Mouse (Mus musculus) lung, embryonic 15.5 days (tissue): ENCODE measurements at regions not wholly inside any gene's neighbourhood (a gene's known extent, or its start where the extent isn't known, plus 50 kb on each side); places are given as distances from the start of the nearest gene placed in this dataset.

ENCODE experiments used
- ATAC-seq: fragments of 200-750 bp; cut with Nextera tagmentation; 2 replicates; pipeline ENCODE4 v1.8.0; 2017; ENCODE audit warnings: moderate number of reproducible peaks, borderline replicate concordance; ENCODE audit not compliant: low FRiP score, low TSS enrichment; ENCODE audit errors: extremely low read depth
- H3K27ac ChIP-seq: fragments of 300-500 bp; sonication (generic); 2 replicates; pipeline ENCODE4 v1.5.1; 2015; ENCODE audit warnings: moderate library complexity, mild to moderate bottlenecking, inconsistent platforms
- H3K27me3 ChIP-seq: fragments of 300-500 bp; sonication (generic); 2 replicates; pipeline ENCODE4 v1.6.1; 2015; ENCODE audit warnings: inconsistent platforms
- H3K36me3 ChIP-seq: fragments of 300-500 bp; sonication (generic); 2 replicates; pipeline ENCODE4 v1.6.1; 2015; ENCODE audit warnings: inconsistent platforms
- H3K4me1 ChIP-seq: fragments of 300-500 bp; sonication (generic); 2 replicates; pipeline ENCODE4 v1.6.1; 2015; ENCODE audit warnings: inconsistent platforms
- H3K4me2 ChIP-seq: fragments of 300-500 bp; sonication (generic); 2 replicates; pipeline ENCODE4 v1.6.1; 2015; ENCODE audit warnings: inconsistent platforms, mild to moderate bottlenecking, moderate library complexity
- H3K4me3 ChIP-seq: fragments of 300-500 bp; sonication (generic); 2 replicates; pipeline ENCODE4 v1.5.1; 2015; ENCODE audit warnings: mild to moderate bottlenecking, inconsistent platforms
- H3K9ac ChIP-seq: fragments of 300-500 bp; sonication (generic); 2 replicates; pipeline ENCODE4 v1.6.1; 2015; ENCODE audit warnings: inconsistent platforms
- H3K9me3 ChIP-seq: fragments of 300-500 bp; sonication (generic); 2 replicates; pipeline ENCODE4 v1.6.1; 2016; ENCODE audit warnings: inconsistent platforms
- WGBS: fragments of 180-500 bp; shearing (Covaris S2); methylation state at CpG from one replicate; pipeline ENCODE4 v1.1.7; 2015; 5-methylcytosine and 5-hydroxymethylcytosine counted together

DNA sequence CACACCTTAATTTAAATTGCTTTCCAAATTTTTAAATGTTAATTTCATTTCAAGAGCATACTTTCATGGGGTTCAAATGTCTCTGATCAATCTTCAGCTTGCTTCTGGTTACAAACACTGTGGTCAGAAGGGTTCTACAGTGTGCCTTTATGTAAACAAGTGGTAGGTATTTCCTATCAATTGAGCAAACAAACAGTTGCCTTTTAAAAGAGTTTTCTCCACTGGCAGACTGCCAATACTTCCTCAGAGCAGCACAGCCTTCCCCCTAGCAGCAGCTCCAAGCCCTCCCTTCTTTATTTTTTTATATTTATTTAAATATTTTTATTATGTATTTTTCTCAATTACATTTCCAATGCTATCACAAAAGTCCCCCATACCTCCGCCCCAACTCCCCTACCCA lies 977.8 kb downstream of the Fstl5 start:
- 85% methylated on average over 1 of the region's 1 CpGs for WGBS
- Histone ChIP-seq H3K9me3 (no peaks in the 10 kb centered on the region), H3K36me3 (no peaks in the 10 kb centered on the region), H3K27ac (no peak overlapping the region), H3K4me2 (no peak overlapping the region), H3K4me3 (no peak overlapping the region), H3K4me1 (no peaks in the 10 kb centered on the region), H3K27me3 (no peaks in the 10 kb centered on the region), H3K9ac (no peak overlapping the region)
- ATAC-seq, result no peak

DNA sequence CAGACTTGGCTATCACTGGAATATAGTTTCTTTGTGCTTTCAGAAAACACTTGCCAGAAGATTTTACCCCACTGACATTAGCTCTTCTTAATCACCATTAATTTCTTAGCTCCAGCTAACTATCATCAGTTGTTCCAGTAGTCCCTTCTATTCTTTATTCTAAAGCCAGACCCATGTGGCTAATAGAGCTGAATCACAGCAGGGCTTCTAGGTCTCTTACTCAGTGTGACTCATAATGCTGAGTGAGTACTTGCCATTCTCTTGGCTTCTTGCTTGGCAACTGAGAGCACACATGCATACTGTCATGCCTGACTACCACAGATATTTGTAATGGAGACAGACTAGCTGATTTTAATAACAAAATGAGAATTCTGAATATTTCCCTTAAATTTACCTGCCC lies 1001.0 kb downstream of the Fstl5 start:
- no peak overlapping the region for H3K4me3 ChIP-seq
- ATAC-seq, result no peak
- H3K9ac ChIP-seq, result no peak overlapping the region
- no peaks in the 10 kb centered on the region for H3K9me3 ChIP-seq
- no peaks in the 10 kb centered on the region for H3K36me3 ChIP-seq
- H3K27me3 ChIP-seq, result no peaks in the 10 kb centered on the region
- no peaks in the 10 kb centered on the region for H3K4me1 ChIP-seq
- H3K27ac ChIP-seq, result no peak overlapping the region
- no peak overlapping the region for H3K4me2 ChIP-seq

DNA sequence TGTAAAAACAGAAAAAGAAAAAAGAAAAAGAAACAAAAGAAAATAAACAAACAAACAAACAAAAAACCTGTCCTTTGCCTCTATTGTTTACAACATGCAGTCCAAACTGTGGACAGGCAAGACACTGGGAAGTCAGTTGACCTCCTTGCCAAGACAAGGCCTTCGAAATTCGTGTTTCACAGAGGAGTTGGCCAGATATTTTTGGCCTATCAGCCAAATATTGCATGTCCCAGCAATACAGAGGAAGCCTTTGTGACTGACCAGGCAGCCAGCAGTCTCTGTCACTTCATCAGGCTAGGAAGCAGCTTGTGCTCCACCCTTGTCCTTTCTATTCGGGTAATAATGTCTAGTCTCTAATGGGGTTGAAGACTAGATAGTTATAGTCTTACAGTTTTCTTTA lies 1017.7 kb downstream of the Fstl5 start:
- 44% methylated on average over 3 of the region's 3 CpGs for WGBS
- Histone ChIP-seq H3K9ac (no peak overlapping the region), H3K4me3 (no peak overlapping the region), H3K9me3 (no peaks in the 10 kb centered on the region), H3K36me3 (no peaks in the 10 kb centered on the region), H3K27ac (no peak overlapping the region), H3K27me3 (no peaks in the 10 kb centered on the region), H3K4me1 (no peaks in the 10 kb centered on the region), H3K4me2 (no peak overlapping the region)
- no peak for ATAC-seq

DNA sequence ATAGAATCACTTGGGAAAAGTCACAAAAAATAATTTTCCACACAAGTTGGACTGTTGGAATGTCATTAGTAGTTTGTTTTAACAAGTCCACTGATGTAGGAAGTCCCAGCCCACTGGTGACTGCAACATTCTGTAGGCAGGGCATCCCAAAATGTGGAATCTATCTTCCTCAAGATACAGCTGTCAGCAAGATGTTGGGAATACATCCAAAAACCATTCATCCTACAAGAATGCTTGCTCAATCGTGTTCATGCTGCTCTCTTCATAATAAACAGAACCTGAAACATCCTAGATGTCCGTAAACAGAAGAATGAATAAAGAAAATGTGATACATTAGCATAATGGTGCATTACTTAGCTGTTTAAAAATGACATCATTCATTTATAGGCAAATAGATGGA lies 1038.9 kb downstream of the Fstl5 start:
- ATAC-seq, result no peak; the same call in 1 of the 2 replicates
- H3K4me2 ChIP-seq, result no peak overlapping the region
- H3K36me3 ChIP-seq, result no peaks in the 10 kb centered on the region
- no peaks in the 10 kb centered on the region for H3K27me3 ChIP-seq
- H3K4me3 ChIP-seq, result no peak overlapping the region
- no peak overlapping the region for H3K9ac ChIP-seq
- no peaks in the 10 kb centered on the region for H3K9me3 ChIP-seq
- no peaks in the 10 kb centered on the region for H3K4me1 ChIP-seq
- WGBS, result 28% methylated on average over 2 of the region's 2 CpGs
- H3K27ac ChIP-seq, result no peak overlapping the region

DNA sequence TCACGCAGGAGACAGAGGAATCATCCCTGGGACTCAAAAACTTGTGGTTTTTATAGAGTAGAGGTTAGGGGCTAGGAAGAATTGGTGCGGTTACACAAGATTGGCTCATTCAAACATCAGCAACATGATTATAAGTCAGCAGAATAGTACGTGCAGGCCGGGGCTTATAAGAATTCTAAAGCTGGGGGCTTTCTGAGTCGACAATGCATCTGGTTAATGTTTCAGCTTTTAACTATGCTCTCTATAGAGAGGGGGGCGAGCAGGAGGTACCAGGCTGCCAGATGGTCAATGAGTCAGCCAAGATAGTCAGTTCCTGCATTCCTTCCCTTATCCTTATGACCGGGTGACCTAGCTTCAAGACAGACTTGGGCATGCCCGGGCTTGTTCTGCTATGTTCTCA lies 1046.5 kb downstream of the Fstl5 start:
- 89% methylated on average over 8 of the region's 8 CpGs for WGBS
- no peak for ATAC-seq
- Histone ChIP-seq H3K36me3 (no peaks in the 10 kb centered on the region), H3K4me2 (no peak overlapping the region), H3K27me3 (no peaks in the 10 kb centered on the region), H3K4me1 (no peaks in the 10 kb centered on the region), H3K4me3 (no peak overlapping the region), H3K9ac (no peak overlapping the region), H3K27ac (no peak overlapping the region), H3K9me3 (no peaks in the 10 kb centered on the region)

DNA sequence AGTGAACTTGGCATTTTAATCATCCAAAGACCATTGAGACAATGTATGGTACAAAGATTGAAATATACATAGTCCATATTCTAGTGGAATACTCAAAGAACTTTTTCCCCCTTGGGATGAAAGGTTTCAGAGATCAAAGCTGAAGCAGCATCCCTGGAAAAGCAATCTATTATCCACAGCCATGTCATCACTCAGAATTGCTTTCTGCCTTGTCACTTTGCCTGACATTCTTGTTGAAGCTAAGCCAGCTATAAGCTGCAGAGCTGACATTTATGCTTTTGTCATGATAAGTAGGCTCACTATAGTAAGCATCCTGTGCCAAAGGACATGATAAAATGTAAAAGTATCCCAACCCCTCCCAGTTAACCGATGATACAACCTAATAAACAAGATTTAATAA lies 1077.6 kb downstream of the Fstl5 start:
- Histone ChIP-seq H3K27me3 (no peaks in the 10 kb centered on the region), H3K4me1 (no peaks in the 10 kb centered on the region), H3K9me3 (no peaks in the 10 kb centered on the region), H3K4me2 (no peak overlapping the region), H3K27ac (no peak overlapping the region), H3K36me3 (no peaks in the 10 kb centered on the region), H3K9ac (no peak overlapping the region), H3K4me3 (no peak overlapping the region)
- ATAC-seq, result no peak
- 53% methylated on average over 1 of the region's 1 CpGs for WGBS

DNA sequence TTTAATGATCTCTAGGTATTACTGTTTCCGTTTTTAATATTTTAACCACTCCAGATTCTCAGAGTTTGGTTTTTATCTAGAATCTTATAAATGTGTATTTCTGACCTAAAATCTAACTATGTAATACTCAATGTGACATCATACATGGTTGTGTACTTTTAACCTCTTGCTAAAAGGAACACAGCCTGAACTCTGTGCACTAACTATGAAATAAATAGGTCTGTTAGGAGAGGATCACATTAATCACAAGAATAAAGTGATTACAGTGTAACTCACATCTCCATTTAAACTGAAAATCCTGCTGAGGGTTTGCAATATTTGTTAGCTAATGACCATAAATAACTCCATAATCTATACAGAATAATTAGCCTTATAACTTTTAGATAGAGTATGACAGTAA lies 1123.8 kb downstream of the Fstl5 start:
- 52% methylated on average over 1 of the region's 1 CpGs for WGBS
- H3K27ac ChIP-seq, result no peak overlapping the region
- H3K4me1 ChIP-seq, result no peaks in the 10 kb centered on the region
- no peak overlapping the region for H3K4me3 ChIP-seq
- H3K9me3 ChIP-seq, result no peaks in the 10 kb centered on the region
- H3K4me2 ChIP-seq, result no peak overlapping the region
- ATAC-seq, result peak; percentile 42; the same call in 1 of the 2 replicates
- no peaks in the 10 kb centered on the region for H3K27me3 ChIP-seq
- no peaks in the 10 kb centered on the region for H3K36me3 ChIP-seq
- no peak overlapping the region for H3K9ac ChIP-seq

DNA sequence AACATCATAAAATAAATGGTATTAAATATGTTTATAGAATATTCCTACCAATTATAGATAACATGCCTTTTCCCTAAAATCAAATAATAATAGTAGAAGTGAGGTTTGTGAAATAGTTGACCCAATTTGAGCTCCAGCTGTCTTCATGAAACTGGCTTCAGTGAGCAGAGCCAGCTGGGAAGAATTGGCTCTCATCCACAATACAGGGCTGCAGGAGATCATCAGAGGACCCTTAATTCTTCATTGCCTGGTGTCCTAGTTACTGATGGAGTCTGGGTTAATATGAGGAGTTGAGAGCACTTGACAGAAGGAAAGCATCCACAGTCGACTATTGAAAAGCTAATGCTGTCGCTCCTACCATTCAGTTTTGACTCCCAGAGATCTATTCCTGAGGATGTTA lies 1124.2 kb downstream of the Fstl5 start:
- Histone ChIP-seq H3K4me3 (no peak overlapping the region), H3K9me3 (no peaks in the 10 kb centered on the region), H3K4me2 (no peak overlapping the region), H3K36me3 (no peaks in the 10 kb centered on the region), H3K4me1 (no peaks in the 10 kb centered on the region), H3K27me3 (no peaks in the 10 kb centered on the region), H3K9ac (no peak overlapping the region), H3K27ac (no peak overlapping the region)
- 38% methylated on average over 2 of the region's 2 CpGs for WGBS
- peak; percentile 91 for ATAC-seq

DNA sequence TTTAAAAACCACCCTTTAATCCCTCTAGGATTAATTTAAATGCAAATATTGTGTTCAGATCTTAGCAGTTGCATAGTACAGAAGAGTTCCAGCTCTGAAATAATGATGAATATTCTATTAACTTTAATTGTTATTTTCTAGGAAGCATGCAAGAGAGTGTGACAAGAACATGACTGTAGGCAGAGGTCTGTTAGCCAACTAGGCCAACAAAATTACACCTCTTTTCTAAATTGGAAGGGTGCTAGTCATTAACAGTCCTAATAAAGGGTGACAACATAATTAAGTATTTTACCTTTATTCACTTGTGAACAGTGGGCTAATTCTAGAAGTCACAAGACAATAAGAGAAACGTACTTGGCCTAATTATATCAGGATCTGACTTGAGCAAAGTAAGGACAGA lies 1151.9 kb downstream of the Fstl5 start:
- no peaks in the 10 kb centered on the region for H3K4me1 ChIP-seq
- H3K27ac ChIP-seq, result no peak overlapping the region
- H3K9me3 ChIP-seq, result no peaks in the 10 kb centered on the region
- no peaks in the 10 kb centered on the region for H3K27me3 ChIP-seq
- H3K36me3 ChIP-seq, result no peaks in the 10 kb centered on the region
- ATAC-seq, result no peak
- WGBS, result 59% methylated on average over 1 of the region's 1 CpGs
- H3K9ac ChIP-seq, result no peak overlapping the region
- no peak overlapping the region for H3K4me3 ChIP-seq
- no peak overlapping the region for H3K4me2 ChIP-seq
